In the genomic region with DNA sequence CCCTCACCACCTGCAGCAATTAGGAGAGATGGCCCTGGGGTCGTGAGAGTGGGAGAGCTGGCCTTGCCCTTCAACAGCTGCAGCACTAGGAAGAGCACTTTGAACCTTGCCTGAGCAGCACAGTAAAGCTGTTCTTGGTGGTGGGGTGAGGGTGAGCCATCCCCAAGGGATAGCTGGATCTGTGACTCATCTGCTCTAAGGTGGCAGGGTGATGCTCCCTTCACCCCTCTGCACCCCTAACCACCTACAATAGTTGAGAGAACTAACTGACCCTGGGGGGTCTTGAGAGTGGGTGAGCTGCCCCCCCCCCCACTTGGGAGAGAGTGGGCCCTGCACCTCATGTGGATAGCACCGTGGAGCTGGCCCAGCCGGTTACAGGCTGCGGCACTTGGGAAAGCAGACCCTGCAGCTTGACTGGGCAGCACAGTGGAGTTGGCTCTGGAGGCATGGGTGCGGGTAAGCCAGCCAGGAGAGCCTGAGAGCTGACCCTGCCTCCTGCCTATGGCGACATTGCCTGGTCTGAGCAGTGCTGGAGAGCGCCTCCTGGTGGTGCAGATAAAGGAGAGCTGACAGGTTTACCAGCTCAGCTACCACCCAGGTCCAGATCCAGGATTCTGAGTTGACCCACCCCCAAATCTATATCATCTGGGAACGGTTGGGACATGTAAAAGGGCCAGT, we compare ENCODE assay signal across 7 mouse cellular contexts. TPM values are rescaled to one million over a fixed set of nuclear protein-coding genes. Genes with fewer than 3 reads are reported as not detected.
DNase-seq lines count a peak whose midpoint lies in the region; ATAC-seq and TF ChIP-seq lines count a peak whose summit lies in the region.

No protein-coding gene starts in this region.

- TF ChIP-seq POLR2A in thymus, adult 2 months (IDR thresholded peaks at IDR 0.05; ENCODE audit: control insufficient read depth, extremely low read depth, insufficient read depth, low read length, poor library complexity) = no peak
- TF ChIP-seq POLR2A in liver, adult 2 months (IDR thresholded peaks at IDR 0.05; ENCODE audit: extremely low read depth, insufficient read depth, low read length) = no peak

- peak; percentile 59; the same call in 1 of the 2 replicates for TF ChIP-seq CTCF in thymus, adult 2 months (IDR thresholded peaks at IDR 0.05; ENCODE audit: borderline replicate concordance, control insufficient read depth, extremely low read depth, insufficient read depth, low read length, poor library complexity)
- TF ChIP-seq CTCF in liver, adult 2 months (IDR thresholded peaks at IDR 0.05; ENCODE audit: low read depth, low read length) = peak; percentile 65

- peak; percentile 58 for ATAC-seq in neural tube, embryonic 12.5 days (ENCODE audit: low FRiP score, low read depth)

- H3K9me3 ChIP-seq in neural tube, embryonic 12.5 days = no peaks in the 10 kb centered on the region

- no peak overlapping the region for H3K27ac ChIP-seq in thymus, adult 2 months (ENCODE audit: control insufficient read depth, insufficient read depth, low read length)
- H3K27ac ChIP-seq in liver, adult 2 months (replicated peaks; ENCODE audit: insufficient read depth, low read depth, low read length) = no peak overlapping the region
- H3K27ac ChIP-seq in neural tube, embryonic 12.5 days = no peak overlapping the region

- H3K79me2 ChIP-seq in liver, adult 2 months (ENCODE audit: control insufficient read depth, insufficient read depth, low read length) = no peaks in the 10 kb centered on the region

- H3K4me3 ChIP-seq in thymus, adult 2 months (ENCODE audit: control insufficient read depth, insufficient read depth, low read length) = no peak overlapping the region
- no peak overlapping the region for H3K4me3 ChIP-seq in liver, adult 2 months (ENCODE audit: insufficient read depth, low read depth, low read length)
- no peak overlapping the region for H3K4me3 ChIP-seq in neural tube, embryonic 12.5 days

- WGBS in thymus, adult 2 months = 72% methylated on average over 8 of the region's 8 CpGs
- WGBS in liver, adult 2 months = 49% methylated on average over 8 of the region's 8 CpGs
- 39% methylated on average over 8 of the region's 8 CpGs for WGBS in neural tube, embryonic 12.5 days

- no peak overlapping the region for H3K9ac ChIP-seq in liver, adult 2 months (ENCODE audit: low read depth, low read length)
- no peak overlapping the region for H3K9ac ChIP-seq in neural tube, embryonic 12.5 days

- no peaks in the 10 kb centered on the region for H3K36me3 ChIP-seq in thymus, adult 2 months (ENCODE audit: control insufficient read depth, insufficient read depth, low read length)
- H3K36me3 ChIP-seq in liver, adult 2 months (ENCODE audit: control insufficient read depth, insufficient read depth, low read length) = no peaks in the 10 kb centered on the region
- H3K36me3 ChIP-seq in neural tube, embryonic 12.5 days = no peaks in the 10 kb centered on the region

- no peaks in the 10 kb centered on the region for H3K4me1 ChIP-seq in thymus, adult 2 months (replicated peaks; ENCODE audit: control insufficient read depth, insufficient read depth, low read length)
- H3K4me1 ChIP-seq in liver, adult 2 months (ENCODE audit: control insufficient read depth, insufficient read depth, low read length) = no peaks in the 10 kb centered on the region
- H3K4me1 ChIP-seq in neural tube, embryonic 12.5 days = no peaks in the 10 kb centered on the region

- no peak overlapping the region for H3K4me2 ChIP-seq in neural tube, embryonic 12.5 days (replicated peaks)

- peak; percentile 42 for DNase-seq in thymus, adult 2 months
- no peak for DNase-seq in thymus, adult 18-20 months
- DNase-seq in cerebellum, adult 18-20 months = peak; percentile 45 to 65
- peak; percentile 66 for DNase-seq in forelimb bud, embryonic 11.5 days (ENCODE audit: low read depth, low spot score)
- DNase-seq in liver, adult 2 months (ENCODE audit: extremely low read depth, low read depth, low spot score) = peak; percentile 4
- no peak for DNase-seq in urinary bladder, postnatal 4 days (ENCODE audit: low spot score in 2 of 2)

- H3K27me3 ChIP-seq in thymus, adult 2 months (ENCODE audit: control insufficient read depth, insufficient read depth, low read length) = no peaks in the 10 kb centered on the region
- no peaks in the 10 kb centered on the region for H3K27me3 ChIP-seq in liver, adult 2 months (ENCODE audit: control insufficient read depth, insufficient read depth, low read length)
- no peaks in the 10 kb centered on the region for H3K27me3 ChIP-seq in neural tube, embryonic 12.5 days (replicated peaks)

RNA-seq across cellular contexts. Expression of gene Ccnjl, which starts 12.1 kb away (rescaled TPM):
- polyA plus RNA-seq in thymus, adult 2 months (2012; rRNA removed) = 9.4 and 10.3 TPM in 2 replicates
- total RNA-seq in liver, adult 2 months (2014; rRNA removed) = 0.07 and 0.09 TPM in 2 replicates
- 0.10 and 0.20 TPM in 2 replicates for polyA plus RNA-seq in liver, adult 2 months (2012; rRNA removed)
- 36.3 and 38.7 TPM in 2 replicates for polyA plus RNA-seq in neural tube, embryonic 12.5 days (2016; fragmentation: Nextera tagmentation; extraction: Ambion mirVana)

RNA-seq across cellular contexts. Expression of gene C1qtnf2, which starts 42.4 kb away (rescaled TPM):
- polyA plus RNA-seq in thymus, adult 2 months (2012; rRNA removed) = 1.5 and 3.0 TPM in 2 replicates
- 1.2 and 1.5 TPM in 2 replicates for total RNA-seq in liver, adult 2 months (2014; rRNA removed)
- polyA plus RNA-seq in liver, adult 2 months (2012; rRNA removed) = 1.4 and 2.6 TPM in 2 replicates
- 5.6 and 6.3 TPM in 2 replicates for polyA plus RNA-seq in neural tube, embryonic 12.5 days (2016; fragmentation: Nextera tagmentation; extraction: Ambion mirVana)

Comparison
In these comparisons a context has a peak if more than half of its experiments do, and no peak if none do; other contexts are left out.
1. DNase-seq: peak in thymus, adult 2 months (single experiment), cerebellum, adult 18-20 months (2 of 2), forelimb bud, embryonic 11.5 days (single experiment) and liver, adult 2 months (single experiment); none in thymus, adult 18-20 months (0 of 2) and urinary bladder, postnatal 4 days (0 of 2).